29 mouse cellular contexts compared by ENCODE assay signal in genomic region chr12:49373176-49373575, GRCm38 (mm10). TPM values are rescaled to one million over a fixed set of nuclear protein-coding genes. Genes with fewer than 3 reads are reported as not detected.
DNase-seq lines count a peak whose midpoint lies in the region; ATAC-seq lines count a peak whose summit lies in the region.
"Had no signal": no experiment of that assay in that cellular context is flagged by ENCODE, and none has a peak within 500 bp of the region (broad histone marks: within the 10 kb centered on the region; RNA-seq: fewer than 3 reads in every experiment).

No protein-coding gene starts in this region.

- no peaks in the 10 kb centered on the region for H3K9me3 ChIP-seq in hindbrain, embryonic 11.5 days (ENCODE audit: control insufficient read depth, low read length)
- no peaks in the 10 kb centered on the region for H3K9me3 ChIP-seq in hindbrain, embryonic 13.5 days
- no peaks in the 10 kb centered on the region for H3K9me3 ChIP-seq in midbrain, embryonic 14.5 days (ENCODE audit: control insufficient read depth, low read length)
- no peaks in the 10 kb centered on the region for H3K9me3 ChIP-seq in midbrain, embryonic 16.5 days (replicated peaks; ENCODE audit: control insufficient read depth, low read length, poor library complexity, severe bottlenecking)
- no peaks in the 10 kb centered on the region for H3K9me3 ChIP-seq in forebrain, embryonic 11.5 days (ENCODE audit: control insufficient read depth, low read length)
- H3K9me3 ChIP-seq in forebrain, embryonic 16.5 days (ENCODE audit: control insufficient read depth, low read length): no peaks in the 10 kb centered on the region
- H3K9me3 ChIP-seq: heart, embryonic 13.5 days; hindbrain, embryonic 12.5 days; liver, embryonic 12.5 days; neural tube, embryonic 13.5 days had no signal

- ATAC-seq in hindbrain, embryonic 11.5 days (ENCODE audit: low FRiP score): no peak
- ATAC-seq in hindbrain, embryonic 13.5 days (ENCODE audit: low FRiP score): no peak
- no peak for ATAC-seq in midbrain, embryonic 14.5 days (ENCODE audit: low FRiP score, low TSS enrichment)
- ATAC-seq in midbrain, embryonic 16.5 days: no peak
- no peak for ATAC-seq in forebrain, embryonic 11.5 days (replicated peaks; ENCODE audit: low FRiP score)
- ATAC-seq in forebrain, embryonic 16.5 days: no peak
- no peak for ATAC-seq in frontal cortex, adult (ENCODE audit: low TSS enrichment)
- ATAC-seq: intestine, postnatal 0 days; liver, embryonic 12.5 days; liver, postnatal 0 days; lung, postnatal 0 days; Patski had no signal

- H3K27ac ChIP-seq in hindbrain, embryonic 11.5 days (ENCODE audit: low read depth, low read length): no peak overlapping the region
- H3K27ac ChIP-seq in hindbrain, embryonic 13.5 days: no peak overlapping the region
- no peak overlapping the region for H3K27ac ChIP-seq in midbrain, embryonic 14.5 days (replicated peaks; ENCODE audit: low read depth, low read length)
- H3K27ac ChIP-seq in midbrain, embryonic 16.5 days (ENCODE audit: low read length): no peak overlapping the region
- peak overlapping the region; percentile 64 for H3K27ac ChIP-seq in forebrain, embryonic 11.5 days (ENCODE audit: low read depth, low read length)
- H3K27ac ChIP-seq in forebrain, embryonic 16.5 days (ENCODE audit: low read length): peak overlapping the region; percentile 89
- H3K27ac ChIP-seq: heart, adult 2 months; heart, embryonic 13.5 days; hindbrain, embryonic 12.5 days; liver, embryonic 12.5 days; neural tube, embryonic 13.5 days had no signal

- DNase-seq in hindbrain, embryonic 11.5 days (ENCODE audit: low spot score): peak; percentile 19
- peak; percentile 4 for DNase-seq in midbrain, embryonic 14.5 days
- no peak for DNase-seq in forebrain, embryonic 11.5 days (ENCODE audit: low spot score)
- no peak for DNase-seq in heart, adult 9 months (ENCODE audit: low spot score in 2 of 2)
- DNase-seq: adrenal gland, postnatal 10 days; cerebellum, adult 11-12 months; cerebellum, adult 9-11 months; heart, adult 2 months; heart, postnatal 10 days; kidney, postnatal 14 days; left cerebral cortex, postnatal 4 days; liver, postnatal 0 days; thymus, postnatal 4 days had no signal

- H3K9ac ChIP-seq in hindbrain, embryonic 11.5 days (ENCODE audit: low read depth, low read length): no peak overlapping the region
- no peak overlapping the region for H3K9ac ChIP-seq in hindbrain, embryonic 13.5 days
- no peak overlapping the region for H3K9ac ChIP-seq in midbrain, embryonic 14.5 days (replicated peaks; ENCODE audit: low read length)
- no peak overlapping the region for H3K9ac ChIP-seq in midbrain, embryonic 16.5 days (ENCODE audit: low read depth, low read length)
- H3K9ac ChIP-seq in forebrain, embryonic 11.5 days (ENCODE audit: low read length): peak overlapping the region; percentile 63; the same call in 1 of the 2 replicates
- H3K9ac ChIP-seq in forebrain, embryonic 16.5 days (replicated peaks; ENCODE audit: low read depth, low read length): peak overlapping the region; percentile 72
- H3K9ac ChIP-seq: heart, embryonic 13.5 days; hindbrain, embryonic 12.5 days; liver, embryonic 12.5 days; liver, postnatal 0 days; neural tube, embryonic 13.5 days had no signal

- peaks cover 63% of the 10 kb centered on the region for H3K27me3 ChIP-seq in hindbrain, embryonic 11.5 days (ENCODE audit: control insufficient read depth, insufficient read depth, low read length)
- H3K27me3 ChIP-seq in hindbrain, embryonic 13.5 days: peaks cover 86% of the 10 kb centered on the region
- peaks cover 80% of the 10 kb centered on the region for H3K27me3 ChIP-seq in midbrain, embryonic 14.5 days (ENCODE audit: control insufficient read depth, insufficient read depth, low read length)
- H3K27me3 ChIP-seq in midbrain, embryonic 16.5 days (ENCODE audit: control insufficient read depth, insufficient read depth, low read depth, low read length): peaks cover 51% of the 10 kb centered on the region
- peaks cover 22% of the 10 kb centered on the region for H3K27me3 ChIP-seq in forebrain, embryonic 11.5 days (ENCODE audit: control insufficient read depth, insufficient read depth, low read length)
- H3K27me3 ChIP-seq in forebrain, embryonic 16.5 days (replicated peaks; ENCODE audit: control insufficient read depth, insufficient read depth, low read length): no peaks in the 10 kb centered on the region

- 4% methylated on average over 5 of the region's 5 CpGs for WGBS in hindbrain, embryonic 11.5 days
- 5% methylated on average over 5 of the region's 5 CpGs for WGBS in hindbrain, embryonic 13.5 days
- WGBS in midbrain, embryonic 14.5 days: 5% methylated on average over 5 of the region's 5 CpGs
- WGBS in midbrain, embryonic 16.5 days: 7% methylated on average over 5 of the region's 5 CpGs
- WGBS in forebrain, embryonic 11.5 days: 8% methylated on average over 5 of the region's 5 CpGs
- 8% methylated on average over 5 of the region's 5 CpGs for WGBS in forebrain, embryonic 16.5 days

- H3K4me3 ChIP-seq in hindbrain, embryonic 11.5 days (ENCODE audit: low read depth, low read length): no peak overlapping the region
- no peak overlapping the region for H3K4me3 ChIP-seq in hindbrain, embryonic 13.5 days
- no peak overlapping the region for H3K4me3 ChIP-seq in midbrain, embryonic 14.5 days (replicated peaks; ENCODE audit: low read depth, low read length)
- no peak overlapping the region for H3K4me3 ChIP-seq in midbrain, embryonic 16.5 days (ENCODE audit: low read depth, low read length)
- peak overlapping the region; percentile 32; the same call in 1 of the 2 replicates for H3K4me3 ChIP-seq in forebrain, embryonic 11.5 days (ENCODE audit: low read depth, low read length)
- H3K4me3 ChIP-seq in forebrain, embryonic 16.5 days (replicated peaks; ENCODE audit: low read length): no peak overlapping the region
- H3K4me3 ChIP-seq: erythroblast, embryonic 14.5 days; heart, adult 2 months; hindbrain, embryonic 12.5 days; liver, embryonic 12.5 days; neural tube, embryonic 13.5 days had no signal

- no peak overlapping the region for H3K4me2 ChIP-seq in hindbrain, embryonic 11.5 days (replicated peaks; ENCODE audit: low read depth, low read length)
- no peak overlapping the region for H3K4me2 ChIP-seq in hindbrain, embryonic 13.5 days
- no peak overlapping the region for H3K4me2 ChIP-seq in midbrain, embryonic 14.5 days (ENCODE audit: low read length)
- no peak overlapping the region for H3K4me2 ChIP-seq in midbrain, embryonic 16.5 days (ENCODE audit: low read length)
- H3K4me2 ChIP-seq in forebrain, embryonic 11.5 days (ENCODE audit: low read depth, low read length, severe bottlenecking): peak overlapping the region; percentile 61; the same call in 1 of the 2 replicates
- peak overlapping the region; percentile 85 for H3K4me2 ChIP-seq in forebrain, embryonic 16.5 days (ENCODE audit: low read length)
- H3K4me2 ChIP-seq: hindbrain, embryonic 12.5 days; liver, embryonic 12.5 days; neural tube, embryonic 13.5 days had no signal

- no peaks in the 10 kb centered on the region; the same call in 1 of the 2 replicates for H3K4me1 ChIP-seq in hindbrain, embryonic 11.5 days (replicated peaks; ENCODE audit: control insufficient read depth, insufficient read depth, low read length)
- peaks cover 8% of the 10 kb centered on the region; the same call in 1 of the 2 replicates for H3K4me1 ChIP-seq in hindbrain, embryonic 13.5 days (replicated peaks)
- no peaks in the 10 kb centered on the region for H3K4me1 ChIP-seq in midbrain, embryonic 14.5 days (ENCODE audit: control insufficient read depth, insufficient read depth, low read length)
- H3K4me1 ChIP-seq in midbrain, embryonic 16.5 days (ENCODE audit: control insufficient read depth, insufficient read depth, low read length): peaks cover 4% of the 10 kb centered on the region
- peaks cover 9% of the 10 kb centered on the region; the same call in 1 of the 2 replicates for H3K4me1 ChIP-seq in forebrain, embryonic 11.5 days (replicated peaks; ENCODE audit: control insufficient read depth, insufficient read depth, low read length)
- peaks cover 23% of the 10 kb centered on the region for H3K4me1 ChIP-seq in forebrain, embryonic 16.5 days (replicated peaks; ENCODE audit: control insufficient read depth, insufficient read depth, low read length)
- H3K4me1 ChIP-seq: hindbrain, embryonic 12.5 days; liver, embryonic 12.5 days had no signal

- H3K36me3 ChIP-seq in hindbrain, embryonic 11.5 days (ENCODE audit: control insufficient read depth, insufficient read depth, low read length): no peaks in the 10 kb centered on the region
- no peaks in the 10 kb centered on the region for H3K36me3 ChIP-seq in hindbrain, embryonic 13.5 days
- no peaks in the 10 kb centered on the region for H3K36me3 ChIP-seq in midbrain, embryonic 14.5 days (ENCODE audit: control insufficient read depth, insufficient read depth, low read length)
- H3K36me3 ChIP-seq in midbrain, embryonic 16.5 days (ENCODE audit: control insufficient read depth, insufficient read depth, low read length): no peaks in the 10 kb centered on the region
- no peaks in the 10 kb centered on the region for H3K36me3 ChIP-seq in forebrain, embryonic 11.5 days (ENCODE audit: control insufficient read depth, insufficient read depth, low read length)
- H3K36me3 ChIP-seq in forebrain, embryonic 16.5 days (ENCODE audit: control insufficient read depth, insufficient read depth): no peaks in the 10 kb centered on the region
- H3K36me3 ChIP-seq: heart, embryonic 13.5 days; hindbrain, embryonic 12.5 days; liver, embryonic 12.5 days; neural tube, embryonic 13.5 days had no signal

RNA-seq across cellular contexts. Expression of gene Foxg1, which starts 9.3 kb away (rescaled TPM):
- 0.39 and 0.49 TPM in 2 replicates for polyA plus RNA-seq in hindbrain, embryonic 11.5 days (2014; fragmentation: Nextera tagmentation; extraction: Ambion mirVana)
- polyA plus RNA-seq in hindbrain, embryonic 13.5 days (2015; fragmentation: Nextera tagmentation; extraction: Ambion mirVana): 0.40 and 0.44 TPM in 2 replicates
- 0.16 and 0.28 TPM in 2 replicates for polyA plus RNA-seq in midbrain, embryonic 14.5 days (2014; fragmentation: Nextera tagmentation; extraction: Ambion mirVana)
- polyA plus RNA-seq in midbrain, embryonic 16.5 days (2015; fragmentation: Nextera tagmentation; extraction: Ambion mirVana): 1.7 and 2.5 TPM in 2 replicates
- polyA plus RNA-seq in forebrain, embryonic 11.5 days (2014; fragmentation: Nextera tagmentation; extraction: Ambion mirVana): 40.4 and 45.5 TPM in 2 replicates
- polyA plus RNA-seq in forebrain, embryonic 16.5 days (2015; fragmentation: Nextera tagmentation; extraction: Ambion mirVana): 92.9 and 103 TPM in 2 replicates
- polyA plus RNA-seq: intestine, postnatal 0 days; kidney, embryonic 14.5 days; liver, embryonic 12.5 days; liver, postnatal 0 days; lung, postnatal 0 days; Patski; small intestine, adult 2 months; stomach, embryonic 14.5 days had no signal

RNA-seq across cellular contexts. Expression of gene Gm43517, which starts 11.8 kb away (rescaled TPM):
- 0.08 TPM in 1 of 2 replicates, not detected in the other for polyA plus RNA-seq in hindbrain, embryonic 11.5 days (2014; fragmentation: Nextera tagmentation; extraction: Ambion mirVana)
- not detected in 2 replicates for polyA plus RNA-seq in hindbrain, embryonic 13.5 days (2015; fragmentation: Nextera tagmentation; extraction: Ambion mirVana)
- not detected in 2 replicates for polyA plus RNA-seq in midbrain, embryonic 14.5 days (2014; fragmentation: Nextera tagmentation; extraction: Ambion mirVana)
- polyA plus RNA-seq in midbrain, embryonic 16.5 days (2015; fragmentation: Nextera tagmentation; extraction: Ambion mirVana): 0.10 TPM in 1 of 2 replicates, not detected in the other
- polyA plus RNA-seq in forebrain, embryonic 11.5 days (2014; fragmentation: Nextera tagmentation; extraction: Ambion mirVana): 1.3 and 1.4 TPM in 2 replicates
- 3.6 and 4.0 TPM in 2 replicates for polyA plus RNA-seq in forebrain, embryonic 16.5 days (2015; fragmentation: Nextera tagmentation; extraction: Ambion mirVana)
- polyA plus RNA-seq: embryonic facial prominence, embryonic 14.5 days; erythroblast, embryonic 14.5 days; heart, adult 2 months; heart, embryonic 13.5 days; intestine, postnatal 0 days; kidney, embryonic 14.5 days; liver, embryonic 12.5 days; liver, postnatal 0 days; lung, postnatal 0 days; neural tube, embryonic 13.5 days; Patski; small intestine, adult 2 months; stomach, embryonic 14.5 days had no signal

Comparison
In these comparisons a context has a peak if more than half of its experiments do, and no peak if none do; other contexts are left out.
1. DNase-seq: peak in hindbrain, embryonic 11.5 days (single experiment) and midbrain, embryonic 14.5 days (single experiment); none in forebrain, embryonic 11.5 days (single experiment) and heart, adult 9 months (0 of 2).
2. H3K27ac ChIP-seq: peak in forebrain, embryonic 11.5 days (single experiment) and forebrain, embryonic 16.5 days (single experiment); none in hindbrain, embryonic 11.5 days (single experiment), hindbrain, embryonic 13.5 days (single experiment), midbrain, embryonic 14.5 days (single experiment) and midbrain, embryonic 16.5 days (single experiment).
3. H3K4me2 ChIP-seq: peak in forebrain, embryonic 11.5 days (single experiment) and forebrain, embryonic 16.5 days (single experiment); none in hindbrain, embryonic 11.5 days (single experiment), hindbrain, embryonic 13.5 days (single experiment), midbrain, embryonic 14.5 days (single experiment) and midbrain, embryonic 16.5 days (single experiment).
4. H3K9ac ChIP-seq: peak in forebrain, embryonic 11.5 days (single experiment) and forebrain, embryonic 16.5 days (single experiment); none in hindbrain, embryonic 11.5 days (single experiment), hindbrain, embryonic 13.5 days (single experiment), midbrain, embryonic 14.5 days (single experiment) and midbrain, embryonic 16.5 days (single experiment).
5. RNA of gene Foxg1, which starts 9.3 kb away (polyA plus RNA-seq): 92.9 to 103 TPM in forebrain, embryonic 16.5 days and 40.4 to 45.5 TPM in forebrain, embryonic 11.5 days; 1.7 to 2.5 TPM in midbrain, embryonic 16.5 days, 0.40 to 0.44 TPM in hindbrain, embryonic 13.5 days, 0.39 to 0.49 TPM in hindbrain, embryonic 11.5 days and 0.16 to 0.28 TPM in midbrain, embryonic 14.5 days; every median in the first group is over 10 times any median in the second.